Mouse (Mus musculus): ENCODE measurements around the gene Cmpk2. TPM values are rescaled to one million over a fixed set of nuclear protein-coding genes. Genes with fewer than 3 reads are reported as not detected.
"Not testable (repeated sequence)": the region's sequence is repeated elsewhere in the genome, so short reads cannot be mapped to it uniquely, and the experiment has no call there.

The Cmpk2 gene
- total RNA-seq, 1 experiment from 2014 or later, result 17.1 TPM

GRCm38 (mm10) chr12:26478196-26479004, 9.4 kb downstream of the Cmpk2 start:
- DNase-seq, result peak; percentile 54

GRCm38 (mm10) chr12:26485738-26486580, 17.0 kb downstream of the Cmpk2 start:
- not testable (repeated sequence) for DNase-seq

GRCm38 (mm10) chr12:26487874-26488616, 19.0 kb downstream of the Cmpk2 start:
- peak; percentile 51 for DNase-seq

- no peak for DNase-seq
Observed at GRCm38 (mm10) chr12:26488617-26489274, 19.7 kb downstream of the Cmpk2 start.

GRCm38 (mm10) chr12:26489942-26490341, 20.9 kb downstream of the Cmpk2 start:
- DNase-seq, result no peak

GRCm38 (mm10) chr12:26501042-26501441, 32.0 kb downstream of the Cmpk2 start:
- no peak for DNase-seq

- DNase-seq, result peak; percentile 32
Observed at GRCm38 (mm10) chr12:26510971-26511370, 42.0 kb downstream of the Cmpk2 start.

- peak; percentile 52 for DNase-seq
Observed at GRCm38 (mm10) chr12:26518206-26518605, 49.2 kb downstream of the Cmpk2 start.

- peak; percentile 83 for DNase-seq
Observed at GRCm38 (mm10) chr12:26524943-26525697, 56.1 kb downstream of the Cmpk2 start.

GRCm38 (mm10) chr12:26525698-26526026, 56.7 kb downstream of the Cmpk2 start:
- no peak for DNase-seq

Other genes starting within 250 kb of the Cmpk2 start
- 24.1 and 33.5 TPM in 2 replicates for gene Rnf144a, start 54.0 kb upstream of the Cmpk2 start, total RNA-seq (2021)
- 26.6 and 27.1 TPM in 2 replicates for gene Rsad2, start 12.8 kb upstream of the Cmpk2 start, total RNA-seq (2021)